Mouse (Mus musculus) CH12F3 (cell line): ENCODE results near the gene Dync1li2.

ENCODE experiments used
- in situ Hi-C: fragments of 300-500 bp; cut with MboI; formaldehyde crosslinking; loops from 2 replicates; pipeline ENCODE4 v1.14.3; 2020; ENCODE audit warnings: low sequenced_read_pairs

The Dync1li2 gene

DNA sequence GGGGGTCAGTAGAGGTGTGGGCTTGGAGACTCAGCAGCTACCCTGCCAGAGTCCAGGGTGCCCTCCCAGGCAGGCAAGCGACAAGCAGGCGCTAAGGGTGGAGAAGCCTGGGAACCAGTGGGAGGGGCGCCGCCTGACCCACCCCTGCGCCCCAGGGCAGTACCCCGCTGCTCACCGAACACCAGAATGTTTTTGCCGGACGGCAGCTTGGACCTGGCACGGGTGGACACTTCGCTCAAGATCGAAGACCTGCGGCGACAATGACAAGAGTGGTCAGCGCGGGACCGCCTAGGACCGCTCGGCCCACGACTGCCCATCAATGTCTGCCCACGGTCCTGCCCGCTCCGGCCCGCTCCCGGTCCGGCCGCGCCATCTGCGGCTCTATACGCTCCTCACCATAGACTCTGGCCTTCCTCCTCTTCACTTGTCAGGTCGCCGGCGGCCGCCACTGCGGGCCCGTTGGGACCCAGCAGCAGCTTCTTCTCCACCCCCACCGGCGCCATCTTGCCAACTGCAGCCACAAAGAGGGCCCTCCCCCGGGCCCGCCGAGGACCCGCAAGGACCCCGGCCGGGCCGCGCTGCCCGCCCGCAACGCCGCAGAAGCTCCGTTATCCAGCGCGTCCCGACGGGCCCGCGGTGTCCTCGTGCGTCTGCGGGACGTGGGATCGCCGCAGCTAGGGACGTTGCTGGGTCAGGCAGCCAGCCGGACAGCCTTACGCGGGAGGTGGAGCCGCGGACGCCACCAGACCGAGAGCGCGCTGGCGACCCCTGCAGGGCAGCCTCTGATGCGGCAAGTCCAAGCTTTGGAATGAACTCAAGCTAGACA lies at the start of gene Dync1li2:
Gene Dync1li2, minus strand, starts transcription at position 749 of the 826 bp plus-strand sequence.
- in situ Hi-C loops: no loop called here

DNA sequence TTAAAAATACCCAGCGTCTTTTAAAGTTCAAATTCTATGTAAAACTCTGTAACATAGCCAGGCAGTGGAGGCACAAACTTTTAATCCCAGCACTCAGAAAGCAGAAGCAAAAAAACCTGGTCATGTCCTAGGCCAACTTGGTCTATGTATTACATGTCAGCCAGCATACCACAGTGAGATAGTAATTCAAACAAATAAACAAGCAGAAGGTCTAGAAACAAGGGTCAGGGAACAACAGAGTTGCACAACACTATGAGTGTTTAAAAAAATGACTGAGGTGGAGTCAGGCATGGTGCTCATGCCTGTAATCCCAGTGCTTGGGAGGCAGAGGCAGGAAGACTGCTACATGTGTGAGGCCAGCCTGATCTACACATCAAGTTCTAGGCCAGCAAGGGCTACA lies 36.2 kb upstream of the Dync1li2 start:
- in situ Hi-C loops: no loop called here

DNA sequence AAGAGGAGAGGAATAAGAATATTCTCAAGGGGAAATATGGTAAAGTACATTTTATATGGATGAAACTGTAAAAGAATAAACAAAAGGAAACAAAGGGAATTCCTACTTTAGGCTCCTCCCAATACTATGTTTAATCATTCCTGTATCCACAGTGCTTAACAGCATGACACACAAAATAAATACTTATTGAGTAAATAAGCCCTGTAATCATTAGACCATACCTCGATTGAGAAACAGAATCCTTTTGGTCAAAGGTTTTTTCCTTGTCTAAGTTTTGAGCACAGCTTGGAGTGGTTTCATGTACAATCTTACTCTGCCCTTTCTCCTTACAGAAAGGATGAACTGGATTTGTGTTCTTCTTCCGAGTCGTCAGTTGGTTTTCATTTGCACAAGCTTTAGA lies 29.6 kb upstream of the Dync1li2 start:
- in situ Hi-C loops: no loop called here

DNA sequence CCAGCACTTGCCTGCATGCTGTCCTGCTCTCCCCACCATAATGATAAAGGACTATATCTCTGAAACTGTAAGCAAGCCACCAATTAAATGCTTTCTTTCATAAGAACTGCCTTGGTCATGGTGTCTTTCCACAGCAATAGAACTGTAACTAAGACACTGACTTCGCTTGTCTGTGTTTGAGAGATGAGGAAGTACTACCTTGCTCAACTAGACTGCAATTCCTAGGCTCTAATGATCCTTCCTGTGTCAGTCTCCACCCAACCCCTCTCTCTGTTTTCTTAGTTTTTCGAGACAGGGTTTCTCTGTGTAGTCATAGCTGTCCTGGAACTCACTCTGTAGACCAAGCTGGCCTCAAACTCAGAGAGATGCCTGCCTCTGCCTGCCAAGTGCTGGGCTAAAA lies 24.6 kb upstream of the Dync1li2 start:
- in situ Hi-C loops: no loop called here

DNA sequence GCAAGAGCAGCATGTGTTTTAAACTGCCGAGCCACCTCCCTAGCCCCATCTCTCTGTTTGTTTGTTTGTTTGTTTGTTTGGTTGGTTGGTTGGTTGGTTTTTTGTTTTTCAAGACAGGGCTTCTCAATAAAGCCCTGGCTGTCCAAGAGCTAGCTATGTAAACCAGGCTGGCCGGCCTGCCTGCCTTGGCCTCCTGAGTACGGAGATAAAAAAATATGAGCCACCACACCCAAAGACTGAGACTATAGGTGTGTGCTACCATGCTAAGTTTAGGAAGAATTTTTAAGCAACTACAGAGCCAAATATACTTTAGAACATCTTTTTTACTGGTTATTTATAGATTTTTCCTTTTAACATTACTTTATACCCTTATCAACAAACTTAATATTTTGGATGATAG lies 9.3 kb upstream of the Dync1li2 start:
- in situ Hi-C loops: no loop called here

DNA sequence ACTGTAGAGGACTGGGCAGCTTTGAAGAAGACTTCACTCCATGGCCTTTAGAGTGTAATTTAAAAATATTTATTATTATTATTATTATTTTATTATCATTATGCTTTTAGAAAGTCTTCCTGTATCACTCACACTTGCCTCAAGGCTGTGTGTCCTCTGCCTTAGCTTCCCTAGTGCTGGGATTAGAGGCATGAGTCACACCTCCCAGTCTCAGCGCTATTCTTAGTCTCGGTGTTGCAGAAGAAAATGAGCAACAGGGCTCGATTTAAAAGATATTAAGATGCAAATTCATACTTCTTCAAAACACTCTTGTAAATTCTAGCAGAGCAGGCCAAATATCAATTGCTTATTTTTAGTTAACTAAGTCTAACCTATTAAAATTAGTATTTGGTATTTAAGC lies 5.9 kb upstream of the Dync1li2 start:
- in situ Hi-C loops: no loop called here

DNA sequence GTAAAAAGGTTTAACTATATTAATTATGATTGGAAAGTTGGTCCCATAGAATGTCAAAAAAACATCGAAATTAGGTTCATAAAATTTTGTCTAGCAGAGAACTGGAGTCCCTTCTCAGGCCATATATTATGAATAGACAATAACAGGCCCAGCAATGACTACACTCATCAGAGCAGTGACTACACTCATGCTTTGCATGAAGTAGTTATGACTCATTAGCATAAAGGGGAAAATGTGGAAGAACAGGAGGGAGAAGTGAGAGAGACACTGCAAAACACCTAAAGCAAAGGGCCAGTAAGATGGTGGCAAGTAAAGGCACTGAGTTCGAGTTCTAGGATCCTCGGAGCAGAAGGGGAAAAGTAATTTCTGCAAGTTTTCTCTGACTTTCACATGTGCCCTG lies 3.2 kb upstream of the Dync1li2 start:
- in situ Hi-C loops: no loop called here

DNA sequence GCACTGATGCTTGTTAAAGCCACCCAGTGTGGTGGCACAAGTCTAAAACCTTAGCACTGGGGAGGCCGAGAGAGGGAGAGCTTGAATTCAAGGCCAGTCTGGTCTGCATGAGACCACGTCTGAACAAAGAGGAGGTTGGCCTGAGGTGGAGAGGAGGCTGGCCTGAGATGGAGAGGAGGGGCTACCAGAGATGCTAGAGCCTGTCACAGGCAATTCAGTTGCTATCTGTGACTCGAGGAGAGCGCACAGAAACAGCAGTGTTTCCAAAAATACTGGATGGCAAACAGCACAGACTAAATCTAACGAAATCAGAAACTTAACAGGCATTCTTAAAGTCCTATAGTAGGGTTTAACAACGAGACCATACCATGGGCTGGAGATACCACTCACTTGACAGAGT lies 2.4 kb upstream of the Dync1li2 start:
- in situ Hi-C loops: no loop called here

DNA sequence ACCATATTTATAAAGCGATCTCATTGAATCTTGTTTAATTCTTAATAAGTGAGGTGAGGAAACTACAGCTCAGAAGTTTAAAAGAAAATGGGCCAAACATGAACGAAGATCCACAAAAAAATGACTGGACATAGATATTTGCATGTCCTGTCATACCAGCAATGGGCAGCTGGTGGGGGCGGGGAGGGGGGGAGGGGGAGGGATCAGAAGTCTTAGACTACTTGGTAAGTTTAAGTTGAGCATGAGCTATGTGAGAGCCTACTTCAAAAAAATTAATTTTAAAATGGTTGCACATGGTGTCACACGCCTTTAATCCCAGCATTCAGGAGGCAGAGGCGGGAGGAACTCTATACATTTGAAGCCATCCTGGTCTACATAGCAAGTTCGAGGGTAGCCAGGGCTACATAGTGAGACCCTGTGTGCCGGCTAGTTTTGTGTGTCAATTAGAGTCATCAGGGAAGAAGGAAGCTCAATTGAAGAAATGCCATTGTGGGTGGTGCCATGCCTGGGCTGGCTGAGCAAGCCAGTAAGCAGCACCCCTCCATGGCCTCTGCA lies 355 bp upstream of the Dync1li2 start:
- in situ Hi-C loops: no loop called here

DNA sequence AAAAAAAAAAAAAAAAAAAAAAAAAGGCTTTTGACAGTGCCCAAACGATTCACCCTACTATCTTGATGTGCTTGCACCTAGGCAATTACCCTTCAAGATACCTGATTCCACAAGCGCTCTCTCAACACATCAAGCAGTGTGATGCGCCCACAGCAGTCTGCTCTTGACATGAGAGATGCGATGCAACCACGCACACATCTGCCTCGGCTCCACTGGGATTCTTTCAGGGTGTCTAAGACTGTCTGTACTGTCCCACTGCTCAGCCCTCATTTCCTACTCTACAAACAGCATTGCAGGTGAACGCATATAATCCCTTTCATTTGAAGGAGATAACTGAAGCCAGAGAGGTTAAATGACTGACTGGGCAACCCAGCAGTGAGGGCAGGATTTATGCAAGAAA lies 1.2 kb downstream of the Dync1li2 start:
- in situ Hi-C loops: no loop called here

DNA sequence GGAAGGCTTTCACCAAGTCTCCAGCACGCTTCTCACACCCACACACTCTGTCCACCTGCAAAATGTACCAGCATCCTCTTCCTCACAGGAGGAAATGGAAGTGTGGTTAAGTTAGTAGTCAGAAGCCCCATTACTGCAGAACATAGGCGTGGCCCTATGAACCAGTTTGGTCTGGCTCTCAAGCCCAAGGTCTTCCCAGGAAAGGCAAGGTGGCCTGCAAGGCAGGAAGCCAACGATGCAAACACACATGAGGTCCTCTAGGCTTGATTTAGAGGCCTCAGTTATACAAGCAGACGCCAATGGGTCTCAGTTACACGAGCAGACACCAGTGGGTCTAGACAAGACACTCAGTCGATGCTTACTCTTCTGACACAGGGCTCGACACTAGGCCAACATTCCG lies 3.4 kb downstream of the Dync1li2 start:
- in situ Hi-C loops: no loop called here

DNA sequence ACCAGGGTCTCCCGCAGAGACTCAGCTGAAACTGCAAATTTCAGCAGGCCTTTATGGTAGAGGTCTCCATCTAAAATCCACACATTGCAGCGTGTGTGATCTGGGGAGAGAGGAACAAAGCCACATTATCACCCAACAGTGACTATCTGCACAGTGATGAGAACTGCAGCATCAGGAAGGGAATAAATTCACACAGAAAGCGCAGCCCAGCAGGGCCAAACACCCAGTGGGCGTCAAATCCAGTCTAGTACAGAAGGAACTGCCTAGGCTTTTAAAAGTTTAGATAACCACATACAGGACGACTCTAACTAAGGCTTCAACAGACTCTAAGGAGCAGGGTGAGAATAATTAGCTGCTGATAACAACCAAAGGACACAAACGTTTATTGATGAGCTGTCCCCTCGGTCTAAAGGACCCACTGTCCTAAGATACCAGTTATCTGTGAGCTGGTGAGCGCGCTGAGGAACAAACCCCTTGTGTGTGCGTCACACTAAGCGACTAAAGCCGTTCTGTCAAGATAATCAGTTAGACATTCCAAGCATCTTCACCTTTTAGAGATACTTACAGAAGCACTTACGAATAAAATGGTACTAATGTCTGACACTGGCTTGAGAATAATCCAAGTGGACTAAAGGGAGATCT lies 5.2 kb downstream of the Dync1li2 start:
- in situ Hi-C loops: no loop called here

DNA sequence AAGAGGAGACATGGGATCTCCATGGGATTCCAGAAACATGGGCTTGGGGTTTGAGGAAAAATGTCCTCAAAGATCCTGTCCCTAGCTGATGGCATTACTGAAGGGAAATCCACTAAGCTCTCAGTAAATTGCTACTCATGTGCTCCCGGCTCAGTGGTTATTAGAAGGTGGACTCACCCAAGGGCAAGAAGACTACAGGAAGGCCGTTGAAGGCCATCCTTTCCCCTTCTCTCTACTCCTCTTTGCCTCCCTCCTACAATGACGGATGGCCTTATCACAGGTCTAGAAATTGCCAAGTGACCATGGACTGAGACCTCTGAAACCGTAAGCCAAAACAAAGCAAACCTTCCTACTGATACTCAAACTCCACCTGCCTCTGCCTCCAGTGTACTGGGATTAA lies 6.3 kb downstream of the Dync1li2 start:
- in situ Hi-C loops: no loop called here

DNA sequence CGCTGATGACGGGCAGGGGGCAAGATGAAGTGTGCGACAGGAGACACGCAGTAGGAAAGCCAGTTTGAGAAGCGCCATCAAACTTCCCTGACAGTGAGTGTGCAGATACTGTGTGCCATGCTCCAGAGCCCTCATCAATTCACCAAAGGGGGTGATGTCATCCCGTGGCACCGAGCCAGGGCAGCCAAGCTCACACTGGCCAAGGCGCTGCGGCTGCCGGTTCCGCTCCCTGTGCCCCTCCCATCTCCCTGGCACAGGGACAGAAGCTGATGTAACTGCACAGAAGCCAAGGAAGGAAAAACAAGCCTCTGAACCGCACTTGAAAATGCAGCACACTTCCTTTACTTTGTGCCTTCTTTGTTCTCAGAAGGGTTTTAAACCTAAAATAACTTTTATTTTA lies 6.8 kb downstream of the Dync1li2 start:
- in situ Hi-C loops: no loop called here

DNA sequence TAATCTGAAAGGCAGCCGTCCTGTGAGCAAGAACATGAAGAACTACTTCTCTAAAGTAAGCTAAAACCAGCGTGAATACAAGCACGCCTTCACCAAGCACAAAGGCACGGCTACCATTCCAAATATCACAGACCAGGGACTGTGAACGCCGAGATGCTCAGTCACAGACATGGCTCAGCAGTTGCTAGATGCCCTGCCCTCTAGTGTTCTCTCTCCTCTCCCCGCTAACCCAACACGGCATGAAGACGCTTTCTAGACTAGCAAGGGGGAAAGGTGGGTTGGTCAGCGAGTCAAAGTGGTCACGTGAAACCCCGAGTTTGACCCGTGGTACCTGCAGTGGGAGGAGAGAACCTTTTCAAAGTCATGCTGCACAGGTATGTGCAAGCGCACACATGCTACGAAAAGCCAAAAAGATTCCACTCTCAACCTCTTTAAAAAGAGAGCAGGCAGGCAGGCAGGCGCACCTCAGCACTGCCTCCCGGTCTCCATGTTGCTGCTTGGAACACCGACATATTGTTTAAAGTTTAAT lies 8.0 kb downstream of the Dync1li2 start:
- in situ Hi-C loops: no loop called here

DNA sequence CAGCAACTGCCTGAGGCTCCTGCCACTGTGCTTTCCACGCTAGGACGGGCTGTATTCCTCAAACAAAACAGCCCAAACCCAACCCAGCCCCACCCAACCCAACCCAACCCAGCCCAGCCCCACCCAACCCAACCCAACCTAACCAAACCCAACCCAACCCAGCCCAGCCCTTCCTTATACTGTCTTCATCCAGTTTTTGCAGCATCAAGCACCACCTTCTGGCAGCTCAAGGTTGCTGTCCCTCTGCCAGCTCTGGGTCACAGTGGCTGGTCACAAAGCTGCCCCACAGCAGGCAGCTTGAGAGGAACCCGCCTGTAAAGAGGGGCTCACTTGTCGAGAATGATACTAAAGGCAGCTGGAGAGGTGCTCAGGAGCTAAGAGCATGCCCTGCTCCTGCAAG lies 8.6 kb downstream of the Dync1li2 start:
- in situ Hi-C loops: no loop called here

DNA sequence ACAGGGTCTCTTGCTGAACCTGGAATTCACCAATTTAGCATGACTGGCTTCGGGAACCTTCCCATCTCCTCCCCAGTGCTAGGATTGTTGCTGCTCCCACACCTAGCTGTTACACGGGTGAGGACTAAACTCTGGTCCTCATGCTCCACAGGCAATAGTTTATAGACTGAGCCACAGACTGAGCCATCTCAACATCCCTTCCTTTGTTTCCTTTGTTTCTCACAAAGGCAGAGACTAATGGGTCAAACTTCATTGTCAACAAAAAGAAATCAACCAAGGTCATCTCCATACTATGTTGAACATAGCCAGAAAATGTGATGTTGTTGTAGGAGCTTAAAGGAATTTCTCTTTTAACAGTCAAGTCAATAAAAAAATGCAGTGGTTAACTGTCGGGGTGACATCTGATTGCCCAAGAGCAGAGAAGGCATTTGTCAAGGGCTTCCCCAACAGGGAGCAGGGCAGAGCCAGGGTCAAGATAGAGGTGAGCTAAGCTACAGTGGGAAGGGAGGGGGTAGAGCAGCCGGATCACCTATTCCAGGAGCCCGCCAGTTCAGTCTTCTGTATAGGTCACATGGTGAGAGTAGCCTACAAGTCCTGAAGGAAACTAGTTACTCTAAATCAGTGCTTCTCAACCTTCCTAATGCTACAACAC lies 9.5 kb downstream of the Dync1li2 start:
- in situ Hi-C loops: no loop called here

DNA sequence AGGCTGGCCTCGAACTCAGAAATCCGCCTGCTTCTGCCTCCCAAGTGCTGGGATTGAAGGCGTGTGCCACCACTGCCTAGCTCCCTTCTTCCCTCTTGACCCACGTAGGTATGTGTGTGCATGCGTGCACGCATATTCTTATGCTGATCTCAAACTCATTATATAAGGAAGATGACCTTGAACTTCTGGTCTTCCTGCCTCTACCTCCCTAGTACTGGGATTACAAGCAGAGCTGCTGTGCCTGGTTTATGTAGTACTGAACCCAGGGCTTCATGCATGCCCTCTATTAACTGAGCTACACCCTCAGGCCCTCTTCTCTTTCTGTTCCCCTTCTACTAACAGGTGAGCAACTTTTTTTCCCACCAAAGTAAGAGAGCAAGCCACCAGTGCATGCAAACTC lies 10.2 kb downstream of the Dync1li2 start:
- in situ Hi-C loops: no loop called here

DNA sequence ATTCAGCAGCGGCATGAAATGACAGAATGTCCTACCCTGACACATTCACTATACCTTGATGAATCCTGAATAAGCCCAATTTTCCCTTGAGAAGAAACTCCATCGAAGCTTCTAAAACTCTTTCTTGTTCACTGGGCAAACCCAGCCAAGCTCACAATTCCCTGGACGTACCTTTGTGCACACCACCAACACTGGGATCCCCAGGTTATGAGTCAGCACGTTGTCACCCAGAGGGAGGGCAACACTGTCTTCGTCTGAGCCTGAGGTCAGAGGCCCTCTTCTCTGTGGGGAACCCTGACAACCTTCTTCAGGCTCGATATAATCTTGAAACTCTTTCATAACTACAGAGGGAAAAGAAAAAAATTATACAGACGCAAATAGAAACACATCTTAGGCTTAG lies 12.6 kb downstream of the Dync1li2 start:
- in situ Hi-C loops: no loop called here

DNA sequence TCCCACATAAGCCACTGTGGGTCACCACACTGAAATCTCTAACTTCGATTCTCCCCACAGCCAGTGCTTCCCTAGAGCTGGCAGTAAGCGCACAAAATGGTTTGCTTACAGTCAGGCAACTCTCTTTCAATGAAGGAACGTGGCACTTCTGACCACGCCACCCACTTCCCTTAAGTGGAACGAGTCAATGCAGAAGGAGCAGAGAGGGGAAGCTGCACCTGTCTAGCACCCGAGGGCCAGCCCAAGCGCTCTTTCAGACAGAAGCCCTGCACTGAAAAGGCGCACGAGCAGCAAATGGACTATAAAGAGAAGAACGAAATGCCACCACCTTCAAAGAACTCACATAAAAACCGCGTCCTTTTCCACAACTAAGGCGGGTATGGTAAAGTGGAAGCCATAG lies 15.1 kb downstream of the Dync1li2 start:
- in situ Hi-C loops: no loop called here

DNA sequence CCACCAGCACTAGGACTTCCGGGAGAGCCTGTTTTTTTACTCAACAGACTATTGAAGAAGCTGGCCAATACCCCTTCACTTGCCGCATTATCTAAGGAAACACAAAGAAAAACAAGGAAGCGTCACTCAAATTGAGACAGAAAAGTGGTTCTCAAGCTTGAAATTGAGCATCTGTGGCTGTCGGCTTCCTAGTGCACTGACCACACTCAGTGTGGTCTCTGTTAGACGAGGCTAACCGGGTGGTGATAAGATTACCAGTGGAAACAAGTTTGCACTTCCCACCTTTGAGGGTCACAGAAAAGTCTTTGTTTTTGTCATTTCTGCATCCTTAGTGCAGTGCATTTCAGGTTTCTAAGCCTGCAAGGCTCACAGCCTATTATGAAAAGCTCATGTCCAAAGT lies 20.5 kb downstream of the Dync1li2 start:
- in situ Hi-C loops: no loop called here

DNA sequence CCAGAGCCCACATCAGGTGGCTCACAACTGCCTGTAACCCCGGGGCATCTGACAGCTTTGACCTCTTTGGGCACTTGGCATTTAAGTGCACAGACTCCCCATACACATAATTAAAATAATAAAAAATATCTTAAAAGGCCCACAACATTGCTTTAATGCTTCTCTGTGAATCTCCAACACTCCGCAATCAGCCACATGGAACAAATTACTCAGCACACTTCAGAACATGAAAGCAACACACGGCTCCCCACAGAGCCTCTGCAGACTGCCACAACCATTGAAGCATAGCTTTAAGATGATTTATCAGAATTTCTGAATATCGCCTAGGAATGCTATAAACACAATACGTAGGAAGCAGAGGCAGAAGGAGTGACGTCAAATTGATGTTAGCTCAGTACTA lies 26.8 kb downstream of the Dync1li2 start:
- in situ Hi-C loops: no loop called here
